Mouse (Mus musculus): ENCODE measurements at regions not wholly inside any gene's neighbourhood (a gene's known extent, or its start where the extent isn't known, plus 50 kb on each side); places are given as distances from the start of the nearest gene placed in this dataset.
"Not testable (repeated sequence)": the region's sequence is repeated elsewhere in the genome, so short reads cannot be mapped to it uniquely, and the experiment has no call there.

GRCm38 (mm10) chr10:30359051-30359450 lies 158.7 kb upstream of the Cenpw start:
- H3K79me3 ChIP-seq (ENCODE audit: low read depth) = no peaks in the 10 kb centered on the region
- no peaks in the 10 kb centered on the region for H3K79me2 ChIP-seq (ENCODE audit: control insufficient read depth, insufficient read depth)
- H3K4me3 ChIP-seq (ENCODE audit: insufficient read depth, poor library complexity, severe bottlenecking) = no peak overlapping the region
- TF ChIP-seq FOSL1 (IDR thresholded peaks at IDR 0.05; ENCODE audit: insufficient read depth, low read length, poor library complexity, severe bottlenecking) = no peak
- no peak for TF ChIP-seq MAX (IDR thresholded peaks at IDR 0.05)
- TF ChIP-seq MYOD1 (IDR thresholded peaks at IDR 0.05; ENCODE audit: control insufficient read depth, insufficient read length, low read depth) = no peak
- no peak for TF ChIP-seq CEBPB (IDR thresholded peaks at IDR 0.05; ENCODE audit: low read depth)
- no peaks in the 10 kb centered on the region for H3K27me3 ChIP-seq (ENCODE audit: control insufficient read depth, insufficient read depth, insufficient read length)
- no peak overlapping the region for H3ac ChIP-seq (ENCODE audit: control insufficient read depth, insufficient read length, low read depth)
- no peaks in the 10 kb centered on the region for H3K36me3 ChIP-seq (ENCODE audit: control insufficient read depth, insufficient read depth)

DNA sequence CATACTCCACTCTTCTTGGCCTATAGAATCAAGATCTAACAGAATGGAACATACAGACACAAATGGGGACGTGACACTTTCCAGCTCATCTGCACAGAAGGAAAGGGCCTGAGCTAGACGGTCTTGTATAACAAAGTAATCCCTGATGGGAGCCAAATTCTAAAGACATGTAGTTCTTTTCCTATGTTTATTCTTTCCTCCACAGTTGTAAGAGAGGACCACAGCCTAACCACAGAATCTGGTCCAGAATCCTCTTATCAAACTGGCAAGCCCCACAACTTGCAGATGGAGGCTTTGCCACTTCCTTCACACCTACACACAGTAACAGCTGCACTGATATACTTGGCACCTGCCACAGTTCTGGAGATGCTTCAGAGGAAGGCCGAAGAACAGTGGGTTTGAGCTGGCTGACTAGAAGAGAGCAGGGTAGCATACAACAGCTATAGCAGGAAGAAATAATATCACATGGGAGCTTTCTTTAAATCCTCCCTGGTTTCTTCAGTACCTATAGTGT lies 142.7 kb upstream of the Cenpw start:
- no peak overlapping the region for H3K4me3 ChIP-seq (ENCODE audit: insufficient read depth, poor library complexity, severe bottlenecking)
- H3K79me2 ChIP-seq (ENCODE audit: control insufficient read depth, insufficient read depth) = no peaks in the 10 kb centered on the region
- H3K36me3 ChIP-seq (ENCODE audit: control insufficient read depth, insufficient read depth) = no peaks in the 10 kb centered on the region
- H3K27me3 ChIP-seq (ENCODE audit: control insufficient read depth, insufficient read depth, insufficient read length) = no peaks in the 10 kb centered on the region
- H3K79me3 ChIP-seq (ENCODE audit: low read depth) = no peaks in the 10 kb centered on the region
- TF ChIP-seq MYOG (IDR thresholded peaks at IDR 0.05; ENCODE audit: control insufficient read depth, extremely low read depth, insufficient read length) = no peak
- TF ChIP-seq MYOD1 (IDR thresholded peaks at IDR 0.05; ENCODE audit: control insufficient read depth, insufficient read length, low read depth) = peak; percentile 11
- no peak for TF ChIP-seq CTCF (IDR thresholded peaks at IDR 0.05; ENCODE audit: control insufficient read depth, insufficient read depth, insufficient read length)
- no peak for TF ChIP-seq CEBPB (IDR thresholded peaks at IDR 0.05; ENCODE audit: low read depth)
- TF ChIP-seq USF1 (IDR thresholded peaks at IDR 0.05; ENCODE audit: low read depth) = no peak
- TF ChIP-seq MAX (IDR thresholded peaks at IDR 0.05) = no peak
- H3ac ChIP-seq (ENCODE audit: control insufficient read depth, insufficient read length, low read depth) = no peak overlapping the region

DNA sequence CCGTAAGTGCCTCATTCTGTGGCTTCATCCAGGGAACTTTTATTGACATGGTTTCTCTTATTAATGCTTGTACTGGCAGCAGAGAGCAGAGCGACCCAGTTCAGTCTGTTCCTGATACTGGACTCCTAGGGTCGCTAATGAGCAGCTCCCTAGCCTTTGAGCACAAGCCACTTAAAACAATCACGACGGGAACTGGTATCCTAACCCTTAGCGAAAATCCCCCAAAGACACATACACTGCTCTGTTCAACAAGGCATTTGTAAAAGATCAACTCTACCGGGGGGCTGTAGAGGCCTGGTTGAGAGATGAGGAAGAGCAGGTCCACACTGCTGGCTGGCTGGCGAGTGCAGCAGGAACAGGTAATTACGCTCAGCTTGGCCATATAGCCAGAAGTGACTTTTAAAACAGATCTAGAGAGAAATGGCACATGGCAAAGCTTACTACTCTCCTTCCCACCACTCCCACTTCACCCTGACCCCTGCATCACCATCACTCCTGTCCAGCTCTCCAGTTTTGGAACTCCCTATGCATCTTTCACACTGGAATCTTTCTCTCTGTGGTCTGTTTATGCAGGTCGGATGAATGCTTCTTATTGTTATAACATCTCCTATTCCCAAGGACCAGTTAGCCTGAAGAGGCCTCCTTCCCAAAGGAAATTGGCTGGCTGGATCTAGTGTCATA lies 128.1 kb upstream of the Cenpw start:
- TF ChIP-seq CEBPB (IDR thresholded peaks at IDR 0.05; ENCODE audit: low read depth) (no peak), USF1 (IDR thresholded peaks at IDR 0.05; ENCODE audit: low read depth) (no peak), FOSL1 (IDR thresholded peaks at IDR 0.05; ENCODE audit: insufficient read depth, low read length, poor library complexity, severe bottlenecking) (no peak), MYOG (IDR thresholded peaks at IDR 0.05; ENCODE audit: control insufficient read depth, extremely low read depth, insufficient read length) (no peak)

DNA sequence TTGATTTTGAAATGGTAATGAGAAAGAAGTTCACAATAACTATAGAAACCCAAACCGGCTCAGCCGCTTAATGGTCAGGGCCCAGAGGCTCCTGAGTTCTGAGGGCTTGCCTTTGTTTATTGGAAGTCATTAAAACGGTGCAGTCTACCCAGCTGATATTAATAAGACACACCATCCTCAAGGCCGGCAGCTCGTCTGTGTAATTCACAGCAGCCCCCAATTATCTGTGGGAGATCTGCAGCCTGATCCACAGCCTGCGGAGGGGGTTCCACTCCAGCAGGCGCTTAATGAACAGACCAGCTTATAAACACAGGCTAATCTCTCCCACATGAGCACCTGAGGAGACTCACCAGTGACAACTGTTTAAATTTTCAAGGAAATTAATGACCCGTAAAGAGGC lies 127.5 kb upstream of the Cenpw start:
- Histone ChIP-seq H3K36me3 (ENCODE audit: control insufficient read depth, insufficient read depth) (no peaks in the 10 kb centered on the region), H3K27me3 (ENCODE audit: control insufficient read depth, insufficient read depth, insufficient read length) (no peaks in the 10 kb centered on the region), H3ac (ENCODE audit: control insufficient read depth, insufficient read length, low read depth) (no peak overlapping the region), H3K79me2 (ENCODE audit: control insufficient read depth, insufficient read depth) (no peaks in the 10 kb centered on the region), H3K4me3 (ENCODE audit: insufficient read depth, poor library complexity, severe bottlenecking) (no peak overlapping the region), H3K79me3 (ENCODE audit: low read depth) (no peaks in the 10 kb centered on the region)
- TF ChIP-seq MYOD1 (IDR thresholded peaks at IDR 0.05; ENCODE audit: control insufficient read depth, insufficient read length, low read depth) = no peak
- no peak for TF ChIP-seq FOSL1 (IDR thresholded peaks at IDR 0.05; ENCODE audit: insufficient read depth, low read length, poor library complexity, severe bottlenecking)
- TF ChIP-seq USF1 (IDR thresholded peaks at IDR 0.05; ENCODE audit: low read depth) = no peak
- TF ChIP-seq CEBPB (IDR thresholded peaks at IDR 0.05; ENCODE audit: low read depth) = no peak
- TF ChIP-seq MAX (IDR thresholded peaks at IDR 0.05) = no peak
- no peak for TF ChIP-seq MYOG (IDR thresholded peaks at IDR 0.05; ENCODE audit: control insufficient read depth, extremely low read depth, insufficient read length)

More for the DNA sequence above, 128.1 kb upstream of the Cenpw start:
- Histone ChIP-seq H3K79me2 (ENCODE audit: control insufficient read depth, insufficient read depth) (no peaks in the 10 kb centered on the region), H3K27me3 (ENCODE audit: control insufficient read depth, insufficient read depth, insufficient read length) (no peaks in the 10 kb centered on the region), H3ac (ENCODE audit: control insufficient read depth, insufficient read length, low read depth) (no peak overlapping the region), H3K79me3 (ENCODE audit: low read depth) (no peaks in the 10 kb centered on the region), H3K4me3 (ENCODE audit: insufficient read depth, poor library complexity, severe bottlenecking) (no peak overlapping the region), H3K36me3 (ENCODE audit: control insufficient read depth, insufficient read depth) (no peaks in the 10 kb centered on the region)

- Histone ChIP-seq H3K79me3 (ENCODE audit: low read depth) (no peaks in the 10 kb centered on the region), H3ac (ENCODE audit: control insufficient read depth, insufficient read length, low read depth) (no peak overlapping the region), H3K4me3 (ENCODE audit: insufficient read depth, poor library complexity, severe bottlenecking) (no peak overlapping the region), H3K79me2 (ENCODE audit: control insufficient read depth, insufficient read depth) (no peaks in the 10 kb centered on the region), H3K36me3 (ENCODE audit: control insufficient read depth, insufficient read depth) (no peaks in the 10 kb centered on the region), H3K27me3 (ENCODE audit: control insufficient read depth, insufficient read depth, insufficient read length) (no peaks in the 10 kb centered on the region)
- TF ChIP-seq CTCF (IDR thresholded peaks at IDR 0.05; ENCODE audit: control insufficient read depth, insufficient read depth, insufficient read length) = no peak
- TF ChIP-seq FOSL1 (IDR thresholded peaks at IDR 0.05; ENCODE audit: insufficient read depth, low read length, poor library complexity, severe bottlenecking) = no peak
- TF ChIP-seq MAX (IDR thresholded peaks at IDR 0.05) = no peak
- TF ChIP-seq USF1 (IDR thresholded peaks at IDR 0.05; ENCODE audit: low read depth) = no peak
- TF ChIP-seq MYOG (IDR thresholded peaks at IDR 0.05; ENCODE audit: control insufficient read depth, extremely low read depth, insufficient read length) = no peak
- no peak for TF ChIP-seq MYOD1 (IDR thresholded peaks at IDR 0.05; ENCODE audit: control insufficient read depth, insufficient read length, low read depth)
- TF ChIP-seq CEBPB (IDR thresholded peaks at IDR 0.05; ENCODE audit: low read depth) = no peak
Measured at GRCm38 (mm10) chr10:30326861-30327260, 126.5 kb upstream of the Cenpw start.

DNA sequence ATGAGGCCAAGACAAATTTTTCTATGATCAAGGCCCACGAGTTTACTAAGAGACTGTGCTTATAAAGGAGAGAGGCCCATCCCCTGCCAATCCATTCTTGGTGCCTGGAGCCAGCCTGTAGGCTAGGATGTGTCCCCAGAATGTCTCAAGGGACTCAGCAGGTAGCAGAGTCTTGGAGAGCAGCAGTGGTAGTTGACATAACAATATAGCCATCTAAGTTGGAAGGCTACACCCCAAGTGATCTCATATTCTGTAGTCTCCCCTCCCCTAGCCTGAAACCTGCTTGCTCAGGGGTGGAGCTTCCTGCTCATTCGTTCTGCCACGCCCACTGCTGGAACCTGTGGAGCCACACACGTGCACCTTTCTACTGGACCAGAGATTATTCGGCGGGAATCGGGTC lies 95.5 kb upstream of the Cenpw start:
- not testable (repeated sequence) for H3K79me3 ChIP-seq (ENCODE audit: low read depth); H3K36me3 ChIP-seq (ENCODE audit: control insufficient read depth, insufficient read depth); H3K4me3 ChIP-seq (ENCODE audit: insufficient read depth, poor library complexity, severe bottlenecking); H3K79me2 ChIP-seq (ENCODE audit: control insufficient read depth, insufficient read depth); H3K27me3 ChIP-seq (ENCODE audit: control insufficient read depth, insufficient read depth, insufficient read length); H3ac ChIP-seq (ENCODE audit: control insufficient read depth, insufficient read length, low read depth)

All from C2C12 (cell line).